Mouse (Mus musculus) adrenal gland, adult (tissue): ENCODE data around the gene Hhat.

Experiments used
- DNase-seq, 2 experiments: peaks; one replicate each; pipeline ENCODE4 v3.0.0; 2022 to 2023; ENCODE audit warnings: low spot score in 1 of 2; ENCODE audit not compliant: inconsistent age in 2 of 2

The Hhat gene

GRCm38 (mm10) chr1:192449572-192450351 lies 321.3 kb downstream of the Hhat start:
- peak in 1 of 2 experiments; percentile 47 for DNase-seq

GRCm38 (mm10) chr1:192448512-192448911 lies 322.5 kb downstream of the Hhat start:
- DNase-seq = no peak

- DNase-seq = no peak
Measured at GRCm38 (mm10) chr1:192447666-192448065, 323.4 kb downstream of the Hhat start.
